Mouse (Mus musculus): ENCODE data around the gene Mpnd. TPM values are rescaled to one million over a fixed set of nuclear protein-coding genes. Genes with fewer than 3 reads are reported as not detected.

Gene Mpnd
- 10 to 100 TPM in 1 of 2 experiments, 1 to 10 TPM in 1; 9.2 to 13.7 TPM for polyA plus RNA-seq (2017; shearing (Covaris generic))

DNA sequence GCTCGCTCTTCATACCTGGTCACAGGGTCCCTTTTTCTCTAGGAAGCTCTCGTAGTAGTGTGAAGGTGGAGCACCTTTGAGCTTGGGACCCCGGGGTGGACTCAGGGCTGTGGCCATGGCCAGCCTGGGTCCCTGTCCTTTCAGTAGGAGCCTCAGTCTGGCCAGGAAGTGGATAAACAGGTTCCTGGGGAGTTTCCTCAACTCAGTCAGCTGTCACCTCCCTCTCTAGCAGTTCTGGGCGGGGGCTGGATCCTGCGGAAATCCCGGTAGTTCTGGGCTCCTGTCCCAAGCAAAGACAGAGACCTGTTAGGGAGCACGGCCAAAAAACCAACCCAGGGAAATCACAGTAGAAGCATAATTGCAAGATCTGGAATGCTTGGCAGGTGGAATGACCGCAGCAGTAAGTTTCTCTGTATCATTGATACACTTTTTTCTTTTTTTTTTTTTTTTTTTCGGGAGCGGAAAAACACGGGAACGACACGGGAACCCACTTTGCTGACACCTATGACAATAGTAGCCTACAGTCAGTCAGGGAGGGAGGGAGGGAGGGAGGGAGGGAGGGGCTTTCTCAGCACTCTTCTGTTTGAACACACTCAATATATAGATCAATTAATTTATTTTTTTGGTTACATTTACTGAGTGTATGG lies at the start of gene Mpnd, which contains the start of gene Stap2:
Mpnd (plus strand) TSS at position 297 of the 647 bp plus-strand sequence.
Stap2 (minus strand) TSS at position 170 of the 647 bp plus-strand sequence.
- no peak for ATAC-seq

GRCm38 (mm10) chr17:55956129-55956528 lies 49.4 kb upstream of the Mpnd start:
- no peak for ATAC-seq

- no peak for ATAC-seq
Measured at GRCm38 (mm10) chr17:55956591-55956990, 48.9 kb upstream of the Mpnd start.

GRCm38 (mm10) chr17:55957168-55957567 lies 48.3 kb upstream of the Mpnd start:
- no peak for ATAC-seq

GRCm38 (mm10) chr17:55957726-55958583 lies 47.6 kb upstream of the Mpnd start:
- no peak for ATAC-seq

- peak; percentile 0 for ATAC-seq
Measured at GRCm38 (mm10) chr17:55958584-55958886, 47.0 kb upstream of the Mpnd start.

GRCm38 (mm10) chr17:55958918-55959728 lies 46.4 kb upstream of the Mpnd start, which contains the start of gene Yju2:
TSS of gene Yju2 (plus strand) at chr17:55959099.
- peak; percentile 93 for ATAC-seq

GRCm38 (mm10) chr17:55959946-55960740 lies 45.4 kb upstream of the Mpnd start:
- ATAC-seq: no peak

DNA sequence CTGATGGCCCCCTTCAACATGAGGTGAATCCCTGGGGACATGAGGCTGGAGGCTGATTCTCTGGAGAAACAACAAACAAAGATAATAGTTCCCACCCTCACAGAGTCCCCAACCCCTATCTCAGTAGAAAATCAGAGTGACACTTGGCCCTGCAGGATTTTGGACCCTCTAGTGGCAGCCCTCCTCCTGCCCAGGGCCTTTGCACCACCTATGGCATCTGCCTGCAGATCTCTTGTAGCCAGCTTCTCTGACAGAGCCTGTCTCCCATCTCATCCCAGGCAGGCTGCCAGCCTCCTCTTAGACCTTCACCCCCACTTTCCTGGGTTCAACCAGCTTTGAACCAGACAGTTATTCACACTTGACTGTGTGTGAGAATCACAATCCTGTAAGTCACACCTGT lies 44.7 kb upstream of the Mpnd start:
- ATAC-seq: no peak

- ATAC-seq: no peak
Measured at GRCm38 (mm10) chr17:55961631-55962030, 43.9 kb upstream of the Mpnd start.

GRCm38 (mm10) chr17:55963171-55963570 lies 42.3 kb upstream of the Mpnd start:
- ATAC-seq: no peak

- no peak for ATAC-seq
Measured at GRCm38 (mm10) chr17:55964496-55964895, 41.0 kb upstream of the Mpnd start.

GRCm38 (mm10) chr17:55964996-55965395 lies 40.5 kb upstream of the Mpnd start:
- no peak for ATAC-seq

DNA sequence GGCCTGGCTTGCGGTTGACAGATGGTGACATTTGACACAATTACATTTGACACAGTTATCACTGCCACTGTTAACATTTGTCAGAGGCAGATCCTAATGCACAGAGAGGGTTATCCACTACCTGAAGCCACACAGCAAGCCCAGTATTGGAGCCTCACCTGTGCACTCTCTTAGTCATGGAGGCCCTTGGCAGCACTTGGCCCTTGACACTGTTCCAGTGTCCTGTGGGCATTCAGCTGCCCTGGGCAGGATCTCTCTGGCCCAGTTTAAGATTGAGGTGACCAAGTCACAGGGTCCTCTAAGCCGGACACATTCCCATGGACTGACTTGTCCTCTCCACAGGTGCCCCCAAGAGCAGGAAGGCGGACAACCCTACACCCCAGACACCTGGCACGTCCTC lies 38.3 kb upstream of the Mpnd start:
- ATAC-seq: no peak

- no peak for ATAC-seq
Measured at GRCm38 (mm10) chr17:55968210-55968609, 37.3 kb upstream of the Mpnd start.

- ATAC-seq: no peak
Measured at GRCm38 (mm10) chr17:55969560-55969959, 36.0 kb upstream of the Mpnd start.

- no peak for ATAC-seq
Measured at GRCm38 (mm10) chr17:55969966-55970891, 35.3 kb upstream of the Mpnd start, which contains the start of gene Shd. TSS of gene Shd (plus strand) at chr17:55970467.

- no peak for ATAC-seq
Measured at GRCm38 (mm10) chr17:55971453-55971852, 34.1 kb upstream of the Mpnd start.

GRCm38 (mm10) chr17:55976255-55976862 lies 29.2 kb upstream of the Mpnd start:
- peak; percentile 94 for ATAC-seq

GRCm38 (mm10) chr17:55977301-55977700 lies 28.2 kb upstream of the Mpnd start:
- ATAC-seq: no peak
